Mouse (Mus musculus) midbrain, embryonic 16.5 days (tissue): ENCODE data around the gene Rab3ip. TPM values are rescaled to one million over a fixed set of nuclear protein-coding genes. Genes with fewer than 3 reads are reported as not detected.

ENCODE experiments used
- ATAC-seq: fragments of 200-750 bp; cut with Nextera tagmentation; 2 replicates; pipeline ENCODE4 v1.8.0; 2017; ENCODE audit warnings: moderate TSS enrichment
- H3K27ac ChIP-seq: fragments of 300-500 bp; sonication (generic); 2 replicates; pipeline ENCODE4 v1.5.1; 2014; ENCODE audit warnings: mild to moderate bottlenecking, low read length, mixed read lengths
- H3K27me3 ChIP-seq: fragments of 300-500 bp; sonication (generic); 2 replicates; pipeline ENCODE4 v1.6.1; 2014; ENCODE audit warnings: low read depth, low read length, mixed read lengths; ENCODE audit not compliant: control insufficient read depth, insufficient read depth
- H3K36me3 ChIP-seq: fragments of 300-500 bp; sonication (generic); 2 replicates; pipeline ENCODE4 v1.6.1; 2014; ENCODE audit warnings: mild to moderate bottlenecking, low read length, moderate library complexity, mixed read lengths; ENCODE audit not compliant: control insufficient read depth, insufficient read depth
- H3K4me1 ChIP-seq: fragments of 300-500 bp; sonication (generic); 2 replicates; pipeline ENCODE4 v1.6.1; 2014; ENCODE audit warnings: mild to moderate bottlenecking, low read length, mixed read lengths; ENCODE audit not compliant: control insufficient read depth, insufficient read depth
- H3K4me2 ChIP-seq: fragments of 300-500 bp; sonication (generic); 2 replicates; pipeline ENCODE4 v1.6.1; 2014; ENCODE audit warnings: mild to moderate bottlenecking, low read length, mixed read lengths
- H3K4me3 ChIP-seq: fragments of 300-500 bp; sonication (generic); 2 replicates; pipeline ENCODE4 v1.5.1; 2014; ENCODE audit warnings: low read depth, mild to moderate bottlenecking, low read length, moderate library complexity, mixed read lengths
- H3K9ac ChIP-seq: fragments of 300-500 bp; sonication (generic); 2 replicates; pipeline ENCODE4 v1.6.1; 2014; ENCODE audit warnings: low read depth, low read length, mixed read lengths
- H3K9me3 ChIP-seq: fragments of 300-500 bp; sonication (generic); replicated peaks from 2 replicates; pipeline ENCODE4 v1.6.1; 2014; ENCODE audit warnings: mild to moderate bottlenecking, low read length, mixed read lengths; ENCODE audit not compliant: control insufficient read depth, poor library complexity, severe bottlenecking
- WGBS: fragments of 180-500 bp; shearing (Covaris S2); extraction: QIAGEN DNeasy Blood & Tissue Kit; methylation state at CpG from one replicate; pipeline ENCODE4 v1.1.7; 2014; 5-methylcytosine and 5-hydroxymethylcytosine counted together
- polyA plus RNA-seq: library from polyadenylated mRNA; unstranded; fragments of >200 nt; fragmentation: Nextera tagmentation; extraction: Ambion mirVana; gene quantifications from 2 replicates; pipeline ENCODE4 v1.2.1, GENCODE M21; 2015

Rab3ip gene
- polyA plus RNA-seq, 1 experiment from 2014 or later, result 40.4 TPM

DNA sequence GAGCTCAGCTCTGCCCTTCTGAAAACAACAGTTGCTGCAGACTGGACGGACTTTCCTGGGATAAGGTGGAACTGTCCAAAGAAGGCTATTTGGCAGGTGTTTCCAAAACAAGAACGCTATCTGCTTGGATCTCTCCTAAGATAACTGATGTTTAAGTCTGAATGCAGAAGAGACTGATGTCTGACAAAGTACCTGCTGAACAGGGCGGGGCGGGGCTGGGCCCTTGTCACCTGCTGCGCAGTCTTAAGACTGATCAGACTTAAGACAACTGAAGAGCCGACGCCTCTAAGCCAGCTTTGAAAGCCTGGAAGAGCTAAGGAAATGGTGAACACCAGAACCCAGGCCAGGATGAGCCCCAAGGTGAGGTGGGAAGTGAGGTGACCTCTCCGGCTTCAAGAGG lies 29.9 kb downstream of the Rab3ip start:
- no peak for ATAC-seq
- Histone ChIP-seq H3K4me1 (no peaks in the 10 kb centered on the region), H3K4me2 (no peak overlapping the region), H3K27me3 (no peaks in the 10 kb centered on the region), H3K27ac (no peak overlapping the region), H3K36me3 (peaks cover 8% of the 10 kb centered on the region), H3K9me3 (no peaks in the 10 kb centered on the region), H3K9ac (no peak overlapping the region), H3K4me3 (no peak overlapping the region)
- 93% methylated on average over 8 of the region's 8 CpGs for WGBS

DNA sequence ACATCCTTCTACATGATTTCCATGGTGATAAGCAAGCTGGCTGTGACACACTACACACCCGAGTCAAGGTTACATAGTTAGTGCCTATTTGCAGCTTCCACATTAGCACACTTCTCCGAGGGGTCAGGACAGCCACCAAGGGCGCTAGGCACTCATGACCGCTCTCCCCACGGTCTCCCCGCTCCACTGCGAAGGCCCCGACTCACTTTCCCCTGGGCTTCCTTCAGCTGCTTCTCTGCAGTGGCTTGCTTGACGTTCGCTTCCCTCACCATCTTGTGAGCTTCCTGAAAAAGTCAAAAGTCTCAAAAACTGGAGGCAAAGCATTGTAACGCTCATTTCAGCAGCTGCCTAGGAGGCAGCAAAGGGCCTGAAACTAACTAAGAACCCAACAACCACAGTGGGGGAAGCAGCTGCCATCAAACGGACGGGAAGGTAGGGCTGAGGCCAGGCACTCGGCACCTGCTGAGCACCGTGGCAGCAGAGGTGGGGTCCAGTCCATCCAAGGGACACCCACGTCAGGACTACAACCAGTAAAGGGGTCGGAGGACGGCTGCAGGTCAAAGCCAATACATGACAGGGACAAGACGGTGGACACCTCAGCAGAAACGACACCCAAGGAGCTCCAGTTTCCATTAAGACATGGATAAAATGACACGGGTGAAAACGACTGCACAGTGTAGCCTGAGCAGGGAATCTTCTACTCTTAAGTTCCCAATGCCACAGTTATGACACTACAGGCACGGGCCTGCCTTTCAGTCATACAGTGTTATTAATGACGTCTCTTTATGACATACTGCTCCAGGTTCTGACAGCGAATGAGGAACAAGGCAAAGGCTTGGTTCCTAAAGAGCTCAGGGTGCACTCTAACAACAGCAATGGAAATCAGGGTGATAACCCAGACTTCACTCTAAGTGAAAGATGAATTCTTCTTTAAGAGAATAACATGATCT lies 30.9 kb downstream of the Rab3ip start:
- Histone ChIP-seq H3K4me2 (no peak overlapping the region), H3K4me1 (no peaks in the 10 kb centered on the region), H3K4me3 (no peak overlapping the region), H3K9ac (no peak overlapping the region), H3K9me3 (no peaks in the 10 kb centered on the region), H3K27me3 (no peaks in the 10 kb centered on the region), H3K27ac (no peak overlapping the region), H3K36me3 (peaks cover 11% of the 10 kb centered on the region)
- ATAC-seq, result no peak
- WGBS, result 90% methylated on average over 25 of the region's 25 CpGs

GRCm38 (mm10) chr10:116916581-116916980 lies 34.0 kb downstream of the Rab3ip start:
- Histone ChIP-seq H3K9ac (no peak overlapping the region), H3K4me1 (no peaks in the 10 kb centered on the region), H3K4me3 (no peak overlapping the region), H3K4me2 (no peak overlapping the region), H3K9me3 (no peaks in the 10 kb centered on the region), H3K27ac (no peak overlapping the region), H3K36me3 (peaks cover 7% of the 10 kb centered on the region; the same call in 1 of the 2 replicates), H3K27me3 (no peaks in the 10 kb centered on the region)
- 83% methylated on average over 8 of the region's 8 CpGs for WGBS
- ATAC-seq, result no peak

DNA sequence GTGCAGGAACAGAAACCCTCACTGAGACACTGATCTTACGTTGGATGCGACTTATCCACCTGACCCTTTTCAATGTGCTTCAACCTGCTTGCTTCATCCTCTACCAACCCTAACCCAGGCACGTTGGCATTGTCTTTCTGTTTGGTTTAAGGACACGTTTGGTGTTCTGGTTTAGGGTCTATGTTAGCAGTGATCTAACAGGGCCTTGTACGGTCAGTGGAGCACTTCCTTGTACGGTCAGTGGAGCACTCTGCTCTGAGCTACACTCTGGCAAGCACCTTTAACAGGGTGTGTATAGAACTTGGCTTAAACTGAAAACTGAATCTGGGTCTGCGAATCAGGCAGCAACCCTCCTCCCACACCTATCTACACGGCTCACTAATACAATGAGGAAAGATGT lies 35.3 kb downstream of the Rab3ip start:
- no peaks in the 10 kb centered on the region for H3K9me3 ChIP-seq
- H3K36me3 ChIP-seq, result peaks cover 9% of the 10 kb centered on the region

DNA sequence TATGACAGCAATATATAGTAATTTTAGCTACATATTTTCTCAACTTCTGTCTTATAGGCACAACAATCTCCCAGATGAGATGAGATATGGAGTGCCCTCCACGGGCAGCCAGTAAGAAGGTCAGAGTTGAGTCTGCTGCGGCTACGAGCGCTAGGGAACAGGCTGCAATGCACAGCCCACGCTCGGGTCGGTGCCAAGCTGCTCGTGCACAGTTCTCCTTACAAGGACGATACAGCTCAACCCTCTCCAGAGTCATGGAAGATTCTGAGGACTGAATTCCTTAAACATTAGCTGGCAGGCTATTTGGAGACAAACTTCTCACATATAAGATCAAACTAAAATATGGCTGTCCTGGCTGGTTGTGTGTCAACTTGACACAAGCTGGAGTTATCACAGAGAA lies 36.0 kb downstream of the Rab3ip start:
- no peak for ATAC-seq
- Histone ChIP-seq H3K36me3 (peaks cover 15% of the 10 kb centered on the region), H3K9ac (no peak overlapping the region), H3K4me1 (no peaks in the 10 kb centered on the region), H3K9me3 (no peaks in the 10 kb centered on the region; the same call in 1 of the 2 replicates), H3K27ac (no peak overlapping the region), H3K4me2 (no peak overlapping the region), H3K4me3 (no peak overlapping the region), H3K27me3 (no peaks in the 10 kb centered on the region)
- 96% methylated on average over 9 of the region's 9 CpGs for WGBS

More for the DNA sequence above, 35.3 kb downstream of the Rab3ip start:
- Histone ChIP-seq H3K4me2 (no peak overlapping the region), H3K4me3 (no peak overlapping the region), H3K4me1 (no peaks in the 10 kb centered on the region), H3K9ac (no peak overlapping the region), H3K27ac (no peak overlapping the region), H3K27me3 (no peaks in the 10 kb centered on the region)
- 97% methylated on average over 8 of the region's 8 CpGs for WGBS
- no peak for ATAC-seq

DNA sequence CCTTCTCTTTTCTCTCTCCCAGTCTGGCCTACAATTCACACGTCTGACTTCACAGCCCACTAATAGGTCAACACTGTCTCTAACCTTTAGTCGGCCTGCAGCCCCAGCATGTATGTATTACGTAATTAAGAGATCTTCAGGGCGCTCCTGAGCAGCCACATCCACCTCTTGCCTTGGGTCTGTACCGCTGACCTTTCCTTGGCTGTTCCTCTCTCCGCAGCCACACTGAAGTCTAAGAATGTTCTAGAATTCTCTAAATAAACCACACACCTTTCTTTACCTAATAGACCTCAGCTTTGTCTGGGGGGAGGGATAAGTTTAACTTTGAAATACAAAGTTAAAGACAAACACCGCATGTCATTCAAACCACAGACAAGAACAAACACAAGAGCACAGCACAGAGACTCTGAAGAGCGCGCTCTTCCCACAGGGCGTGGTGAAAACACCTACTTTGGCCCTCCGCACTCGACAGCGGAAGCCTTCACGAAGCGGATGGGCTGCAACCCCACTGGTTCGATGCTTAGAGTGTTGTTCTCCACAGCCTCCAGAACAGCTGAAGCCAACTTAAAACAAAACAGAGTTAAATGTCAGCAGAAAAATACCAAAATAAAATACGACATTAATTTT lies 36.8 kb downstream of the Rab3ip start:
- Histone ChIP-seq H3K9ac (no peak overlapping the region), H3K27ac (no peak overlapping the region), H3K36me3 (peaks cover 21% of the 10 kb centered on the region), H3K4me1 (no peaks in the 10 kb centered on the region), H3K27me3 (no peaks in the 10 kb centered on the region), H3K4me3 (no peak overlapping the region), H3K4me2 (no peak overlapping the region), H3K9me3 (no peaks in the 10 kb centered on the region; the same call in 1 of the 2 replicates)
- ATAC-seq, result no peak
- WGBS, result 93% methylated on average over 17 of the region's 17 CpGs

GRCm38 (mm10) chr10:116912850-116913249 lies 37.7 kb downstream of the Rab3ip start:
- Histone ChIP-seq H3K27me3 (no peaks in the 10 kb centered on the region), H3K9ac (no peak overlapping the region), H3K27ac (no peak overlapping the region), H3K4me1 (no peaks in the 10 kb centered on the region), H3K4me3 (no peak overlapping the region), H3K36me3 (peaks cover 21% of the 10 kb centered on the region), H3K9me3 (no peaks in the 10 kb centered on the region; the same call in 1 of the 2 replicates), H3K4me2 (no peak overlapping the region)
- no peak for ATAC-seq
- 95% methylated on average over 9 of the region's 9 CpGs for WGBS

GRCm38 (mm10) chr10:116908901-116909642 lies 41.5 kb downstream of the Rab3ip start:
- 77% methylated on average over 15 of the region's 15 CpGs for WGBS
- ATAC-seq, result no peak
- Histone ChIP-seq H3K9ac (no peak overlapping the region), H3K27ac (no peak overlapping the region), H3K9me3 (no peaks in the 10 kb centered on the region; the same call in 1 of the 2 replicates), H3K36me3 (peaks cover 33% of the 10 kb centered on the region), H3K4me2 (no peak overlapping the region), H3K27me3 (no peaks in the 10 kb centered on the region), H3K4me3 (no peak overlapping the region), H3K4me1 (no peaks in the 10 kb centered on the region)
